Comparison of ENCODE assay signal across 25 mouse cellular contexts in the genomic region with DNA sequence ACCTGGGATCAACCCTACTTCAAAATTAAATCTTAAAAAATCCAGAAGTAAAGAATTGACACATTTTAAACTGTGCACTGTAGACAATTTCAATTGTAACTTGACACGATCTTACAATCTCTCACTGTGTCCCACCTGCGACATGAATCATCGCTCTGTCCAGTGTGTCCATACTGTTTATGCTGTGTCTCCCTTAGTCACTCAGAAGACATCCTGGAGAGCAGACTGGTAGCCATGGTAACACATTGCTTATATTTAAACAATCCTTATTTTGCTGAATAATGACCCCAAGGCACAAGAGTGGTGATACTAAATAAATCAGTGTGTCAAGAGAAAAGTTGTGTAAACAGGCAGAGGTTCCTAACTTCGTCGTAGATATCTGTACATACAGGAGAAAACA. TPM values are rescaled to one million over a fixed set of nuclear protein-coding genes. Genes with fewer than 3 reads are reported as not detected.
DNase-seq lines count a peak whose midpoint lies in the region; ATAC-seq and TF ChIP-seq lines count a peak whose summit lies in the region.
"Had no signal": no experiment of that assay in that cellular context is flagged by ENCODE, and none has a peak within 500 bp of the region (broad histone marks: within the 10 kb centered on the region; RNA-seq: fewer than 3 reads in every experiment).

No protein-coding gene starts in this region.

- peaks cover 98% of the 10 kb centered on the region for H3K36me3 ChIP-seq in C2C12 (ENCODE audit: control insufficient read depth, insufficient read depth)
- H3K36me3 ChIP-seq: embryonic facial prominence, embryonic 13.5 days; embryonic facial prominence, embryonic 15.5 days; forebrain, embryonic 10.5 days; forebrain, embryonic 12.5 days had no signal

- no peak for TF ChIP-seq CTCF in C2C12 (IDR thresholded peaks at IDR 0.05; ENCODE audit: control insufficient read depth, insufficient read depth, insufficient read length)

- H3K4me3 ChIP-seq in C2C12 (ENCODE audit: insufficient read depth, poor library complexity, severe bottlenecking), result no peak overlapping the region
- H3K4me3 ChIP-seq: embryonic facial prominence, embryonic 13.5 days; embryonic facial prominence, embryonic 15.5 days; erythroblast, embryonic 14.5 days; forebrain, embryonic 10.5 days; forebrain, embryonic 12.5 days had no signal

- no peaks in the 10 kb centered on the region for H3K27me3 ChIP-seq in C2C12 (ENCODE audit: control insufficient read depth, insufficient read depth, insufficient read length)
- H3K27me3 ChIP-seq: embryonic facial prominence, embryonic 13.5 days; embryonic facial prominence, embryonic 15.5 days; forebrain, embryonic 12.5 days had no signal

- H3K79me2 ChIP-seq in C2C12 (ENCODE audit: control insufficient read depth, insufficient read depth), result peaks cover 100% of the 10 kb centered on the region

- no peak for ATAC-seq in megakaryocyte progenitor cell, adult 5-6 weeks (replicated peaks; ENCODE audit: poor library complexity)
- ATAC-seq: forebrain, embryonic 14.5 days; forebrain, embryonic 16.5 days had no signal

- H3K79me3 ChIP-seq in C2C12 (ENCODE audit: low read depth), result peaks cover 99% of the 10 kb centered on the region

- no peak overlapping the region for H3ac ChIP-seq in C2C12 (ENCODE audit: control insufficient read depth, insufficient read length, low read depth)

- DNase-seq in 3T3-L1 (ENCODE audit: low read depth, low spot score) (peak; percentile 68), NIH3T3 (ENCODE audit: low read depth) (peak; percentile 58)
- no peak for DNase-seq in thymus, postnatal 36 days
- DNase-seq in spleen, postnatal 4 days (ENCODE audit: low spot score in 2 of 2), result no peak
- DNase-seq: adrenal gland, adult 2 months; adrenal gland, postnatal 10 days; adrenal gland, postnatal 25 days; B cell, adult 2 months; cerebellum, adult 11 months; cerebellum, adult 18-20 months; cerebellum, adult 8-10 months; cerebellum, adult 9-11 months; cerebellum, postnatal 14 days; cerebellum, postnatal 36 days; embryo, embryonic 11 days had no signal

TF ChIP-seq in C2C12, 6 proteins besides CTCF, POLR2A, EP300 and RAD21:
- TF ChIP-seq USF1 (IDR thresholded peaks at IDR 0.05; ENCODE audit: low read depth) (no peak), MAX (IDR thresholded peaks at IDR 0.05) (no peak), FOSL1 (IDR thresholded peaks at IDR 0.05; ENCODE audit: insufficient read depth, low read length, poor library complexity, severe bottlenecking) (peak; percentile 26), MYOD1 (IDR thresholded peaks at IDR 0.05; ENCODE audit: control insufficient read depth, insufficient read length, low read depth) (peak; percentile 43)
TF ChIP-seq in C2C12: peak in this region for 2.

RNA-seq across cellular contexts. Expression of a gene that starts 44.4 kb away (rescaled TPM):
- polyA plus RNA-seq in C2C12 (2012; fragmentation: generic; extraction: Trizol), result 230 TPM
- total RNA-seq in megakaryocyte progenitor cell, adult 5-6 weeks (2015), result 0.22 and 0.35 TPM in 2 replicates
- total RNA-seq in megakaryocyte progenitor cell, adult 5-6 weeks (2017), result 0.57 and 1.4 TPM in 2 replicates
- total RNA-seq: MEL had no signal

Comparison
In these comparisons a context has a peak if more than half of its experiments do, and no peak if none do; other contexts are left out.
1. DNase-seq: peak in 3T3-L1 (single experiment) and NIH3T3 (single experiment); none in thymus, postnatal 36 days (0 of 2) and spleen, postnatal 4 days (0 of 2).